Mouse (Mus musculus) embryonic facial prominence, embryonic 13.5 days (tissue): Measurements from ENCODE around the gene Npy1r. TPM values are rescaled to one million over a fixed set of nuclear protein-coding genes. Genes with fewer than 3 reads are reported as not detected.

Experiments
- ATAC-seq: fragments of 200-750 bp; cut with Nextera tagmentation; 2 replicates; pipeline ENCODE4 v1.8.0; 2017; ENCODE audit warnings: low read depth; ENCODE audit not compliant: insufficient number of reproducible peaks, insufficient read depth, low FRiP score, low TSS enrichment
- H3K27ac ChIP-seq: fragments of 300-500 bp; sonication (generic); 2 replicates; pipeline ENCODE4 v1.5.1; 2015; ENCODE audit warnings: moderate library complexity, mild to moderate bottlenecking, inconsistent platforms
- H3K27me3 ChIP-seq: fragments of 300-500 bp; sonication (generic); 2 replicates; pipeline ENCODE4 v1.6.1; 2015; ENCODE audit warnings: mild to moderate bottlenecking, inconsistent platforms
- H3K36me3 ChIP-seq: fragments of 300-500 bp; sonication (generic); 2 replicates; pipeline ENCODE4 v1.6.1; 2015; ENCODE audit warnings: mild to moderate bottlenecking, inconsistent platforms
- H3K4me1 ChIP-seq: fragments of 300-500 bp; sonication (generic); 2 replicates; pipeline ENCODE4 v1.6.1; 2015; ENCODE audit warnings: inconsistent platforms
- H3K4me2 ChIP-seq: fragments of 300-500 bp; sonication (generic); 2 replicates; pipeline ENCODE4 v1.6.1; 2015; ENCODE audit warnings: moderate library complexity, mild to moderate bottlenecking, inconsistent platforms
- H3K4me3 ChIP-seq: fragments of 300-500 bp; sonication (generic); 2 replicates; pipeline ENCODE4 v1.5.1; 2015; ENCODE audit warnings: mild to moderate bottlenecking, inconsistent platforms
- H3K9ac ChIP-seq: fragments of 300-500 bp; sonication (generic); 2 replicates; pipeline ENCODE4 v1.6.1; 2015; ENCODE audit warnings: mild to moderate bottlenecking, inconsistent platforms
- H3K9me3 ChIP-seq: fragments of 300-500 bp; sonication (generic); 2 replicates; pipeline ENCODE4 v1.6.1; 2016; ENCODE audit warnings: inconsistent platforms
- WGBS: fragments of 180-500 bp; shearing (Covaris S2); methylation state at CpG from one replicate; pipeline ENCODE4 v1.1.7; 2015; ENCODE audit warnings: mixed read lengths; 5-methylcytosine and 5-hydroxymethylcytosine counted together
- polyA plus RNA-seq: library from polyadenylated mRNA; unstranded; fragments of >200 nt; fragmentation: Nextera tagmentation; extraction: Ambion mirVana; gene quantifications from 2 replicates; pipeline ENCODE4 v1.2.1, GENCODE M21; 2015

The Npy1r gene
- 2.1 and 2.4 TPM in 2 replicates for polyA plus RNA-seq

- H3K9me3 ChIP-seq: no peaks in the 10 kb centered on the region
- ATAC-seq: no peak
- WGBS: 1% methylated on average over 30 of the region's 30 CpGs
- H3K27ac ChIP-seq: no peak within 1 kb of the TSS
- H3K4me3 ChIP-seq: peak within 1 kb of the TSS; percentile 42
- peak within 1 kb of the TSS; percentile 55 for H3K9ac ChIP-seq
- peaks cover 54% of the 10 kb centered on the region for H3K27me3 ChIP-seq
- H3K4me2 ChIP-seq: peak within 1 kb of the TSS; percentile 73
- no peaks in the 10 kb centered on the region for H3K4me1 ChIP-seq
- no peaks in the 10 kb centered on the region for H3K36me3 ChIP-seq
These were observed at the start of gene Npy1r for GRCm38 (mm10) chr8:66696970-66697843. Npy1r (plus strand) TSS chr8:66697192.

GRCm38 (mm10) chr8:66681261-66681660, 15.7 kb upstream of the Npy1r start:
- no peak overlapping the region for H3K27ac ChIP-seq
- 84% methylated on average over 2 of the region's 2 CpGs for WGBS
- no peaks in the 10 kb centered on the region for H3K4me1 ChIP-seq
- H3K9ac ChIP-seq: no peak overlapping the region
- H3K27me3 ChIP-seq: peaks cover 8% of the 10 kb centered on the region
- H3K36me3 ChIP-seq: no peaks in the 10 kb centered on the region
- H3K9me3 ChIP-seq: no peaks in the 10 kb centered on the region
- no peak overlapping the region for H3K4me2 ChIP-seq
- no peak for ATAC-seq
- H3K4me3 ChIP-seq: no peak overlapping the region

- Histone ChIP-seq H3K27me3 (peaks cover 51% of the 10 kb centered on the region), H3K27ac (no peak within 1 kb of the TSS), H3K4me3 (peak within 1 kb of the TSS; percentile 45), H3K4me1 (peaks cover 9% of the 10 kb centered on the region; the same call in 1 of the 2 replicates), H3K9me3 (no peaks in the 10 kb centered on the region), H3K9ac (peak within 1 kb of the TSS; percentile 67), H3K36me3 (no peaks in the 10 kb centered on the region), H3K4me2 (peak within 1 kb of the TSS; percentile 89)
- under 1% methylated on average over 43 of the region's 43 CpGs for whole genome bisulfite sequencing
- 0 out of 2 replicates have a peak, but pooled peaks have one; percentile 48 for ATAC-seq
These were observed 9.3 kb upstream of the Npy1r start, which contains the start of gene Npy5r for GRCm38 (mm10) chr8:66687511-66688329. Npy5r (minus strand) TSS chr8:66688128.

DNA sequence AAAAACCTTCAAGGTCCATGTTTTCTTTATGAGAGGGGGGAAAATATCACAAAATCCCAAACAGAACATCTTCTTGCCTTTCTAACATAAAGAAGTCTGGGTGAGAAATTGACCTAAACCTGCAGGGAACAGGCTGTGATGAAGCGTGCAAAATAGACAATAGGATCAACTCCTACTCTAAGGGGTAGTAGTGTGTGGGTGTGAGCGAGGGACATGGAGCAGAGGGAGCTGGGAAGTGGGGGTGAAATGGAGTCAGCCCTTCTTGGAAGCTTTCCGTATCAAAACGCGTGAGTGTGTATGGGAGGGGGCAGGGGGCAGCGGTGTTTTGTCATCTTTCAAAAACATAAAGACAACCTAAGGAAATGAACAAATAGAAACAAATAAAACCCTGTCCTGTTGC, 8.6 kb upstream of the Npy1r start:
- Histone ChIP-seq H3K27me3 (peaks cover 51% of the 10 kb centered on the region), H3K27ac (no peak overlapping the region), H3K36me3 (no peaks in the 10 kb centered on the region), H3K9me3 (no peaks in the 10 kb centered on the region), H3K4me1 (peaks cover 9% of the 10 kb centered on the region; the same call in 1 of the 2 replicates), H3K4me2 (peak overlapping the region; percentile 89), H3K4me3 (peak overlapping the region; percentile 45; the same call in 1 of the 2 replicates), H3K9ac (no peak overlapping the region)
- no peak for ATAC-seq
- 32% methylated on average over 6 of the region's 6 CpGs for WGBS

- 39% methylated on average over 4 of the region's 4 CpGs for whole genome bisulfite sequencing
- H3K36me3 ChIP-seq: no peaks in the 10 kb centered on the region
- H3K9me3 ChIP-seq: no peaks in the 10 kb centered on the region
- H3K4me2 ChIP-seq: no peak overlapping the region
- ATAC-seq: no peak
- no peak overlapping the region for H3K27ac ChIP-seq
- H3K4me3 ChIP-seq: no peak overlapping the region
- H3K4me1 ChIP-seq: peaks cover 9% of the 10 kb centered on the region; the same call in 1 of the 2 replicates
- no peak overlapping the region for H3K9ac ChIP-seq
- peaks cover 53% of the 10 kb centered on the region for H3K27me3 ChIP-seq
These were observed 8.2 kb upstream of the Npy1r start for GRCm38 (mm10) chr8:66688799-66689198.

DNA sequence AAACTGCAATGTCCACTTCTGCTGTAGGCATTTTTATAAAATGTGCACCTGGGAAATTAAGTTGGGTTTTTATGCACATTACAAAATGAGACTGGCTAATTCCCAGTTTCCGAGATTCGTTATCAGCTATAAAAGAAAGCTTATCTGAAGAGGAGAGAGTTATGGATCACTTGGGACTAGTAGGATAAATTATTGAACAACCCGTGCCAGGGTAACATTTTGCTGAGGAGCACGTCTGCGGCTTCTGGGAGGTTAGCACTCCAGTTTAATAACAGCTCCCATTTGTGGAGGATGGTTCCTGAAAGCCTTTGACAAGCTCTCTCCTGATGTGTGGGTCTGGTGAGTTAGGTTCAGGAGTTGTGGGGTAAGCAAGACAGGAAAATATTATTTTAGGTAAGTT, 6.6 kb upstream of the Npy1r start:
- Histone ChIP-seq H3K4me3 (no peak overlapping the region), H3K27me3 (peaks cover 61% of the 10 kb centered on the region), H3K36me3 (no peaks in the 10 kb centered on the region), H3K9ac (no peak overlapping the region), H3K27ac (no peak overlapping the region), H3K4me2 (no peak overlapping the region), H3K9me3 (no peaks in the 10 kb centered on the region), H3K4me1 (peaks cover 9% of the 10 kb centered on the region; the same call in 1 of the 2 replicates)
- WGBS: 75% methylated on average over 5 of the region's 5 CpGs
- ATAC-seq: no peak

DNA sequence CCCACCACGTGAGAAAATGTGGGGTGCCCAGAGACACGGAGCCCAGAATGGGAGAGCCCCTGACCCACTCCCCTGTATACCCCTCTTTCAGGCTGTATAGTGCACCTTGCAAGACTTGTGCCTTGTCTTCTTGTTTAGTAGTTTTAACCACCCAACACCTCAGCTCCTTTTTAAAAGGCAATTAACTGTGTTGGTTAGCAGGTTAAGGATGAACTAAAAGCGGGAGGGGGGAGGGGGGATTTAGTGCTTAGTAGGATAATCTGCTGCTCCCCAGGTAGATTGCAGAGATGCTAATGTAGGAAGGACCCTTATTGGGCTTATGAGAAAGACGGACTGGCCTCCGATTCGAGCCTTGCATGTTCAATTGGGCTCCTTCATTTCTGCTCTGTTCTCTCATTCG, 1.0 kb downstream of the Npy1r start:
- no peak for ATAC-seq
- 3% methylated on average over 7 of the region's 7 CpGs for WGBS
- H3K4me2 ChIP-seq: peak overlapping the region; percentile 73

GRCm38 (mm10) chr8:66698782-66699181, 1.8 kb downstream of the Npy1r start:
- no peak overlapping the region for H3K4me3 ChIP-seq
- H3K4me2 ChIP-seq: peak overlapping the region; percentile 73; the same call in 1 of the 2 replicates
- no peaks in the 10 kb centered on the region for H3K4me1 ChIP-seq
- no peak overlapping the region for H3K9ac ChIP-seq
- ATAC-seq: no peak
- peaks cover 52% of the 10 kb centered on the region for H3K27me3 ChIP-seq
- WGBS: 68% methylated on average over 7 of the region's 7 CpGs
- H3K27ac ChIP-seq: no peak overlapping the region
- no peaks in the 10 kb centered on the region for H3K9me3 ChIP-seq
- no peaks in the 10 kb centered on the region for H3K36me3 ChIP-seq

More for the DNA sequence above, 1.0 kb downstream of the Npy1r start:
- no peak overlapping the region for H3K27ac ChIP-seq
- H3K36me3 ChIP-seq: no peaks in the 10 kb centered on the region
- peak overlapping the region; percentile 42 for H3K4me3 ChIP-seq
- no peaks in the 10 kb centered on the region for H3K4me1 ChIP-seq
- peaks cover 54% of the 10 kb centered on the region for H3K27me3 ChIP-seq
- H3K9me3 ChIP-seq: no peaks in the 10 kb centered on the region
- no peak overlapping the region for H3K9ac ChIP-seq

DNA sequence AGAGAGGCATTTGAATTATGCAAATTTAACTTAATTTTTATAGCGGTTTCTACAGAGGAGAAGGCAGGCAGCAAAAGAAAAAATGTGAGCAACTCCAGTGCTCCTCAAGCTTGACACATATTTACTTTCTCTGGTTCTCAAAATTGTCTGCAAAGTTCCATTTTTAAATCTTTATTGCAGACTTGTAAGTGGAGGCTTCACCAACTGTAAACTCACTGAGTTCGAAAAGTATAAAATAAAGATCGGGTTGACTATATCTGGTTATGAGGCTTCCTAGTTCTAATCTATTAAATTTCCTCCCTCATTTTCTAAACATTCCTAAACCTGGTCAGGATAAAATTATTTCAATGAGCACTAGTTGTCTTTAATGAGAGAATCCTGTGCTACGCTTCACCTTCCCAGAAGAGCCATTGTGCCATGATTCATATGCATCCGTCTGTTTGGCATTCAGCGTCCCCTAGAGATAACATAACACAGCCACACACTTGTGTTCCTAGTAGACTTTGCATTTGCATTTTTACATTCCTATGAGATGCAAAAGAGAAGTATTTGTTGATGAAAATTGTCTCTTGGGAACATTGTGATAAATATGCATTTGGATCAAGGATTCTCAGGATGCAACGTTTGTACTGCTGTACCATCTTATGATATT, 17.5 kb downstream of the Npy1r start:
- no peaks in the 10 kb centered on the region for H3K36me3 ChIP-seq
- peaks cover 4% of the 10 kb centered on the region; the same call in 1 of the 2 replicates for H3K9me3 ChIP-seq
- H3K4me2 ChIP-seq: no peak overlapping the region
- H3K27me3 ChIP-seq: no peaks in the 10 kb centered on the region
- no peak for ATAC-seq
- H3K4me3 ChIP-seq: no peak overlapping the region
- WGBS: 87% methylated on average over 7 of the region's 7 CpGs
- H3K4me1 ChIP-seq: no peaks in the 10 kb centered on the region
- H3K27ac ChIP-seq: no peak overlapping the region
- H3K9ac ChIP-seq: no peak overlapping the region

DNA sequence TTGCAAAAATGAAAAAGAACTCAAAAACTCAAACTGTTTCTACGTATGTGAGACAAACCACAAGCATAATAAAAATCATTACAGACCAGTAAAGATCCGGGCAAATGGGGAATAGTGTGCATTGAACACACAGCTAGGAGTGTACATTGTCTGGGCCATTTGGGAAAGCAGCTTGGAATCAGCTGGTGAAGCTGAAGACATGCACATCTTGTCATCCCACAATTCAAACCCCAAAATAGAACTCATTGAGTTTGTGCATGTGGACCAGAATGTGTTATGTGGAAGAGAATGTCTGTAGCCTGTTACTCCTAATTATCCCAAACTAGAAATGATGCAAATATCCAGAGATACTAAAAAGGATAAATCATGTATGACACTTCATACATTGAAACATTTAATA, 25.8 kb downstream of the Npy1r start:
- Histone ChIP-seq H3K9me3 (no peaks in the 10 kb centered on the region), H3K4me1 (no peaks in the 10 kb centered on the region), H3K4me2 (no peak overlapping the region), H3K27ac (no peak overlapping the region), H3K27me3 (no peaks in the 10 kb centered on the region), H3K9ac (no peak overlapping the region), H3K4me3 (no peak overlapping the region), H3K36me3 (no peaks in the 10 kb centered on the region)
- no peak for ATAC-seq
- 72% methylated on average over 2 of the region's 2 CpGs for WGBS

DNA sequence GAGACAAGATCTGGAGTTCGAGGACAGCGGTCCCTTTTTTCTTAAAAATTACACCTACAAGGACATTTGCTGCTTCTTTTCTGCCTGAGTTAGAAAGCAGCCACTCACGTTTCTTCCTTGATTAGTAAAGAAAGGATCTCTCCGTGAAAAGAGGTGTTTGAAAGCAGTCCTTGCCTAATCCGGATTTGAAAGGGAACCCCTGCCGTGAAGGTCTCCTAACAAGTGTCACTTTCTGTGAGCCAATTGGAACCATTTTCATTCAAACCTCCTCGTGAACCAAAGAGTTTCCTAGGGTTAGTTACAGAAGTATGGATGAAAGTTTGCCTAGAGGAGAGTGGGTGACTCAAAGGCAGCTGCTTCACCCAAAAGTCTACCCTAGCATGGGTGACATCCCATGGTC, 32.5 kb downstream of the Npy1r start:
- Histone ChIP-seq H3K4me1 (no peaks in the 10 kb centered on the region), H3K9me3 (no peaks in the 10 kb centered on the region), H3K27ac (no peak overlapping the region), H3K4me2 (no peak overlapping the region), H3K9ac (no peak overlapping the region), H3K36me3 (no peaks in the 10 kb centered on the region), H3K27me3 (no peaks in the 10 kb centered on the region), H3K4me3 (no peak overlapping the region)
- 28% methylated on average over 7 of the region's 7 CpGs for WGBS
- ATAC-seq: no peak
